Mouse (Mus musculus) kidney, adult 2 months (tissue): ENCODE data around the gene Sox13. TPM values are rescaled to one million over a fixed set of nuclear protein-coding genes. Genes with fewer than 3 reads are reported as not detected.
"Not testable (repeated sequence)": the region's sequence is repeated elsewhere in the genome, so short reads cannot be mapped to it uniquely, and the experiment has no call there.

Experiments used
- DNase-seq: peaks from one replicate; pipeline ENCODE4 v3.0.0; 2021
- H3K27ac ChIP-seq: fragments of 200-500 bp; 2 replicates; pipeline ENCODE4 v1.5.1; 2012; ENCODE audit warnings: low read depth, low read length, control low read depth, inconsistent platforms; ENCODE audit not compliant: insufficient read depth
- H3K27me3 ChIP-seq: fragments of 200-500 bp; replicated peaks from 2 replicates; pipeline ENCODE4 v1.6.1; 2012; ENCODE audit warnings: mild to moderate bottlenecking, moderate library complexity, low read length, inconsistent platforms; ENCODE audit not compliant: control insufficient read depth, insufficient read depth
- H3K36me3 ChIP-seq: fragments of 200-500 bp; 2 replicates; pipeline ENCODE4 v1.6.1; 2012; ENCODE audit warnings: mild to moderate bottlenecking, moderate library complexity, low read length, inconsistent platforms; ENCODE audit not compliant: control insufficient read depth, insufficient read depth
- H3K4me1 ChIP-seq: fragments of 200-500 bp; 2 replicates; pipeline ENCODE4 v1.6.1; 2011; ENCODE audit warnings: low read length; ENCODE audit not compliant: control insufficient read depth, insufficient read depth
- H3K4me3 ChIP-seq: fragments of 200-500 bp; 2 replicates; pipeline ENCODE4 v1.5.1; 2011; ENCODE audit warnings: mild to moderate bottlenecking, low read depth, low read length, control low read depth; ENCODE audit not compliant: insufficient read depth
- CTCF ChIP-seq: fragments of 200-500 bp; conservative IDR thresholded peaks from 2 replicates; pipeline ENCODE4 v1.5.1; 2011; ENCODE audit warnings: low read depth, mild to moderate bottlenecking, control low read depth, low read length, moderate library complexity, mixed read lengths; ENCODE audit not compliant: insufficient read depth, insufficient read length
- POLR2A ChIP-seq: fragments of 200-500 bp; IDR thresholded peaks from one replicate; pipeline ENCODE4 v1.6.1; 2011; ENCODE audit warnings: low read depth, low read length, control low read depth
- WGBS: fragments of 180-500 bp; shearing (Covaris S2); methylation state at CpG from one replicate; pipeline ENCODE4 v1.1.7; 2018; 5-methylcytosine and 5-hydroxymethylcytosine counted together
- polyA plus RNA-seq: library from polyadenylated mRNA; depleted of rRNA; stranded (reverse); fragments of >200 nt; gene quantifications from 2 replicates; pipeline ENCODE4 v1.2.3, GENCODE M21; 2012; rRNA removed

The Sox13 gene
- polyA plus RNA-seq, 1 experiment: 46.7 TPM

DNA sequence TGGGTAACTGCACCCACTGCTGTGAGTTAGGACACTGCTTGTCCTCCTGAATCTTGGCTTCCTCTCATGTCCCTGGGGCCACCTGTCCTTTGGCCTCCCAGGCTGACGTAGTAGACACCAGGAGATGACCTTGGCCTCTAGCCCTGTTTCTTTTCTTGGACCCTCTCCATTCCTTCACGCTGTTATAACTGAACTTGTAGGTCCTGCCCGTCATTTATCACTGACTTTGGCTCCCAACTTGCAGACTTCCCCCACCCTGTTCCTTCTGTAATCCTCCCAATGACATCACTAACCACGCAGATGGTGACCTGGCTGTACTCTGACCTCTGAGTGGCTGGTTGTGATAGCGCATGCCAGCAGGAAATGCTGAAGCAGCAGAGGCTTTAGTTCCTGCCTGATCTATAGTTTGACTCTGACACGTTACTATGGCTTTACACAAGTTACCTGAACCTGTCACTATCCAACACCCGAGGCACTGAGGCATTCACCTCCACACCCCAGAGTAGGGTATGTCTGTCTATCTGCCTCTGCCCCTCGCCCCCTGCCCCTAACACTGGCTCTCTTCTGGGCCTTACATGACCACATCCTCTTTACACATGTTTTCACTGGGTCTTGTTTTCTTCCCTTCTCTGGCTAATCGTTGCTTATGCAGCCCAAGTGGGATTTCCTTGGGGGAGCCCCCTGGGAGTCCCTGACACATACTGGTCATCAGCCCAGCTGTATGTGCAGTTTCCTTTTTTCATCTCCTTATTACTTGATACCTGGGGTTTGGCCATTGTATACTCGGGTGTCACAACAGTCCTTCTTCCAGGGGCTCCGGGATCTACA lies 76.3 kb downstream of the Sox13 start:
- no peak for TF ChIP-seq CTCF
- no peak for TF ChIP-seq POLR2A
- 42% methylated on average over 11 of the region's 11 CpGs for WGBS
- Histone ChIP-seq H3K27me3 (no peaks in the 10 kb centered on the region), H3K36me3 (no peaks in the 10 kb centered on the region), H3K4me3 (no peak overlapping the region), H3K4me1 (no peaks in the 10 kb centered on the region; the same call in 1 of the 2 replicates), H3K27ac (no peak overlapping the region)
- DNase-seq: peak; percentile 81

DNA sequence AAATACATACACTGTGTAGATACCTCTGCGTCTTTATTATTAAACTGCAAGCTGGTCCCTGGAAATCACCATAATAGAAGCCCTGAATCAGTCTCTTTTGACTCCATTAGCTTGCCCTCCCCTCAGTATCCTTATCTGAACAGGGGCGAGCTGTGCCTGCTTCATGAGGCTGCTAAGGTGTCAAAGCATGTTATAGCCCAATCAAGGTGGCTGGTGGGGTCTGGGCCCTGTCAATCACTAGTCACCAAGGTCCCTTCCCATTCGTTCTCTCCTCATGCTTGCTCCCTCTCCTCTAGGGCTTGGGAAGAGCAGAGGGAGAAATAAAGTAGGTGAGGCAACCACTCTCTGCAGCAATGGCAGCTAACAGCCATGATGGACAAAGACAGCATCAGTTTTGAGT lies 77.0 kb downstream of the Sox13 start:
- Histone ChIP-seq H3K4me3 (no peak overlapping the region), H3K36me3 (no peaks in the 10 kb centered on the region), H3K27me3 (no peaks in the 10 kb centered on the region), H3K4me1 (no peaks in the 10 kb centered on the region; the same call in 1 of the 2 replicates), H3K27ac (no peak overlapping the region)
- 81% methylated on average over 3 of the region's 3 CpGs for WGBS
- DNase-seq: no peak
- TF ChIP-seq POLR2A (no peak), CTCF (no peak)

DNA sequence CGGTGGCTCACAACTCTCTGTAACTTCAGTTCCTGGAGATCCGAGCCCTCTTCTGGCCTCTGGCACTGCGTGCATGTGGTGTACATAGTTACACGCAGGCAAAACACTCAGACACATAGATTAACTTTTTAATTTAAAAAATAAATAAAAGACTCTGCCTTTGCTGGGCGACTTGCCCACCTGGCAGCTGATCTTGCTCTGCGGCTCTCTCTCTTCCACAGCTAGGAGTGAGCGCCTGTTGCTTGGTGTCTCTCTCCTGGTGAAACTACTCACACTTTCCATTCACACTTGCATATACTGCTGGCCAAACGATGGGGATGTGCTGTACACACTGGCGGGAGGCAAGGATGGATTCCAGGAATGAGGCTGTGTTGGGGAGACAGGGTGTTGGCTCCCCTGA lies 77.6 kb downstream of the Sox13 start:
- DNase-seq: no peak
- TF ChIP-seq CTCF: no peak
- TF ChIP-seq POLR2A: no peak
- WGBS: 84% methylated on average over 9 of the region's 9 CpGs
- Histone ChIP-seq H3K27me3 (no peaks in the 10 kb centered on the region), H3K4me1 (no peaks in the 10 kb centered on the region; the same call in 1 of the 2 replicates), H3K4me3 (no peak overlapping the region), H3K27ac (no peak overlapping the region), H3K36me3 (no peaks in the 10 kb centered on the region)

DNA sequence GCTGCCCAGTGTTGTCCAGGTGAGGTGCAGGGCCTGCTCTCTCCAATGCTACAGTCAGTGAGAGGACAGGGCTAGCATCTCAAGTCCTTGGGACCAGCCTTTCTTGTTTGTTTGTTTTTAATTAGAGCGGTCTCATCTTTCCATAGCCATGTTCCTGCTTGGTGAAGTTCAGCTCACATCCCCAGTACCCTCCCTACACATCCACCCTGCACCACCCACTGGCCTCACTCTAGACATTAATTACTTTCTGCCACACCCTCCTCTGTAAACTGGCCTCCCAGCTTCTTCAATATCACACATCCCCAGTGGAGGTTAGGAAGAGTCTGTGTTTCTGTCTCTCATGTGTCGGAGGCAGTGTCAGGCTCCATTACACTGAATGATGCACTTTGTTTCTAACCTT lies 79.8 kb downstream of the Sox13 start:
- DNase-seq: no peak
- TF ChIP-seq POLR2A: no peak
- no peak for TF ChIP-seq CTCF
- 94% methylated on average over 2 of the region's 2 CpGs for WGBS
- H3K4me3 ChIP-seq: no peak overlapping the region
- no peaks in the 10 kb centered on the region for H3K27me3 ChIP-seq
- H3K36me3 ChIP-seq: no peaks in the 10 kb centered on the region
- no peaks in the 10 kb centered on the region; the same call in 1 of the 2 replicates for H3K4me1 ChIP-seq
- H3K27ac ChIP-seq: no peak overlapping the region

DNA sequence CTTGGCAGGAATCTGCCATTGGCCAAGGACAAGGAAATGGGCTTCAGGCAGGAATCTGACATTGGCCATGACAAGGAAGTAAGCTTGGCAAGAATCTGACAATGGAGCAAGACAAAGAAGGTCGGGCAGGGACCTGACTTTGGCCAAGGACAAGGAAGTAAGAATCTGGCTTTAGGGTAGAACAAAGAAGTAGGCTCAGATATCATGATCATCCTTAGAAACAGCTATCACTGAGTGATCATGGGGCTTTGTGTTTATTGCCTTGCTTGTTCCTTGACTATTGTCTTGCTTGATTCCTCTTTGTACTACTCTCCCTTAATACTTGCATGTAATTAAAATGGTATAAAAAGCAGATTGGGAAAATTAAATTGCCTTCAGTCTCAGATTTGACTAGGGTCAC lies 83.8 kb downstream of the Sox13 start:
- H3K36me3 ChIP-seq, H3K27ac ChIP-seq, H3K4me3 ChIP-seq, H3K27me3 ChIP-seq, H3K4me1 ChIP-seq, DNase-seq: not testable (repeated sequence)
- WGBS: 59% methylated on average over 1 of the region's 1 CpGs

DNA sequence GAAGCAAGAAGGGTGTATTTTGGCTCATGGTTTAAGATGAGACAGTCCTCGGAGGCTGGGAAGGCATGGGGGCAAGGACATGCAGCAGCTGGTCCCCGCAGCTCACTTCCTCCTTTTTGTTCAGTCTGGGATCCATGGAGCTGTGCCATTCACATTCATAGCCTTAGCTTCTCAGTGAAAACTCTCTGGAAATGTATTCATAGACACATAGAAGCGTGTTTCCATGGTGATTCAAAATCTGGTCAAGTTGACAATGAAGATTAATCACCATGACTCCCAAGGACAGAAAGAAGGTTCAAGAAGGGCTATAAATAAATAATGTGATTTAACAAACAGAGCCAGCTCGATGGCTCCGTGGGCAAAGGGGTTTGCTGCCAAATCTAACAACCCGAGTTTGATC lies 90.2 kb downstream of the Sox13 start:
- Histone ChIP-seq H3K4me1 (no peaks in the 10 kb centered on the region), H3K27ac (no peak overlapping the region), H3K27me3 (no peaks in the 10 kb centered on the region), H3K36me3 (no peaks in the 10 kb centered on the region), H3K4me3 (no peak overlapping the region)
- DNase-seq: no peak
- no peak for TF ChIP-seq CTCF
- TF ChIP-seq POLR2A: no peak
- 80% methylated on average over 6 of the region's 6 CpGs for WGBS

DNA sequence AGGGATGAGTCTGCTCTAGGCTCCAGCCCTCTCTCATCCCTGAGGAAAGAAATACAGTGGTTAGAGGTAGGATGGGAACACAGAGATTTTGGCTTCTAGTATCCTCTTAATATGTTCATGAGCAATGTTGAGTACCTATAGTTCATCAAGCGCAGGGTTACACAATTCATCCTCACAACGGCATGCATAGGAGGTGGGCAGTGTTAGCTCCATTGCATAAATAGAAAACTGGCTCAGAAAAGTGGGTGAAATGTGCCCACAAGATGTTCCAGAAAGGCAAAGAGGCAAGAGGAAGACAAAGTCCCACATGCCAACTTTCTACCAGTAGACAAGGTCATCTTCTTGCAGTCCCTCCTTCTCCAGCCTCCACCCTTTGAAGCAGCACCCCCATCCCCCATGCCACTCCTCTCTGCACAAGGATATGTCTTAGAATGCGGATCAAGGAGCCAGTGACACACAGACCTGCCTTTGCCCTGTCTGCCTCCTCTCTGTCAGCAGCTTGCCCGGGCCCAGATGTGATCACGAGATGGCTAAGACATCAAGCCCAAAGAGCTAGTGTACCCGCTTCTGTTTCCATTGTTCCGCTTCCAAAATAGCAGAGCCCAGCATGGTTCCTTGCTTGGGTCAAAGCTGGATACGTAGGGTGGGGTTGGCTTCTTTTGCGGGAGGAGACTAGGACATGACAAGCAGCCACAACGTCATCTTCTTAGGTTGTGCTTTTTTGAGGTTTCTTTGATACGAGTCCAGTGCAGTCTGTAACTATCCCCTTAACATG lies 91.3 kb downstream of the Sox13 start:
- H3K27me3 ChIP-seq: no peaks in the 10 kb centered on the region
- no peak overlapping the region for H3K4me3 ChIP-seq
- TF ChIP-seq POLR2A (no peak), CTCF (no peak)
- WGBS: 93% methylated on average over 11 of the region's 11 CpGs
- H3K27ac ChIP-seq: no peak overlapping the region
- H3K4me1 ChIP-seq: no peaks in the 10 kb centered on the region
- H3K36me3 ChIP-seq: no peaks in the 10 kb centered on the region
- no peak for DNase-seq

Other genes with a start within 250 kb of the Sox13 start
- 18.1 and 18.9 TPM in 2 replicates for gene Golt1a, start 114.6 kb downstream of the Sox13 start, polyA plus RNA-seq
- not detected in 2 replicates for gene Kiss1, start 102.5 kb downstream of the Sox13 start, polyA plus RNA-seq
- gene Ren1, start 73.9 kb downstream of the Sox13 start, polyA plus RNA-seq: 187 and 262 TPM in 2 replicates
- 5.4 and 5.6 TPM in 2 replicates for gene Etnk2, start 60.8 kb downstream of the Sox13 start, polyA plus RNA-seq
- 29.2 and 48.6 TPM in 2 replicates for gene Snrpe, start 185.9 kb upstream of the Sox13 start, polyA plus RNA-seq
- 2.2 and 2.5 TPM in 2 replicates for gene Zbed6, start 236.5 kb upstream of the Sox13 start, polyA plus RNA-seq
- gene Gm38394, start 236.9 kb upstream of the Sox13 start, polyA plus RNA-seq: 2.1 and 2.2 TPM in 2 replicates